Mouse (Mus musculus) thymus, postnatal 36 days (tissue): Measurements from ENCODE around the gene Dhrs11.
A peak's percentile ranks its signal among the peaks of the same experiment; 100 is the strongest.
"Not testable (repeated sequence)": the region's sequence is repeated elsewhere in the genome, so short reads cannot be mapped to it uniquely, and the experiment has no call there.

Source experiments
- DNase-seq, 2 experiments: peaks; one replicate each; pipeline ENCODE4 v3.0.0; 2022; ENCODE audit warnings: mixed read lengths in 2 of 2

Gene Dhrs11

DNA sequence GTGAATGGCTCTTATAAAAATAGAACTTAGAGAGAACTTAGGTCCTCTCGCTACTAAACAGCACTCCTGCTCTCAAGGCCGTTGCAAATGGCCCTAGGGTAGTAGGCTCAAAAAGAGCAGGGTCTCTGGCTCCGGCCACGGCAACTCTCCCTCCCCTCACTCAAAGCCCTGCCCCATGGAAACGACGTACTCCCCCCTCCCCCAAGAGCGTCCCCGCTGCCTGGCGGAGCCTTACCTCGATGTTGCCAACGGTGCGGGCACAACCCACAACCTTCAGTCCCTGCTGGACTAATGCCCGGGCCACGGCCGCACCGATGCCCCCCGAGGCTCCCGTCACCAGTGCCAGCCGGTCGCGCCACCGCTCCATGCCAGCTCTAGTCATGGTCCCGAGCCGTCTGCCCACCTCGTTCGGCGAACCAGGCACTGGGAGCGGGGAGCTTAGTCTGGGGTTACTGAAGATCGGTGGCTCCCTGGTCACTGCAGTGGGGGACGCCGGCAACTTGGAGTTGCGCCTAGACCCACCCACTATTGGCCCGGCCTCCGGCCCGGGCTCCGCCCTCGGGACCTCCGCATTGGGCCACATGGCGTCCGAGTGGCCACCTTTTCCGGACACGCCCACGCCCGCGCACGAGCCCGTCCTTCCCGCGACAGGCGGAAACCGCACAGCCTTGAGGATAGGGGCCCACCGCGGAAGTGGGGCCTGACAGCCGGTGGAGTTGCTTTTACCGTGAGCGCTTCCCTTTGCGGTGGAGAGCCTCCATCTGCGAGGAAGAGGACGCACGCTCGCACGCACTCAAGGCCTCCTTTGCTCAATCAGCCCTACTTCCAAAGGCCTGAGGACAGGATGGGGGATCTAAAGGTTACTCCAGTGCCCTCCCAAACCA lies at the start of gene Dhrs11:
Gene Dhrs11, minus strand, starts transcription at position 479 of the 884 bp plus-strand sequence.
- DNase-seq: peak; percentile 78 to 82

DNA sequence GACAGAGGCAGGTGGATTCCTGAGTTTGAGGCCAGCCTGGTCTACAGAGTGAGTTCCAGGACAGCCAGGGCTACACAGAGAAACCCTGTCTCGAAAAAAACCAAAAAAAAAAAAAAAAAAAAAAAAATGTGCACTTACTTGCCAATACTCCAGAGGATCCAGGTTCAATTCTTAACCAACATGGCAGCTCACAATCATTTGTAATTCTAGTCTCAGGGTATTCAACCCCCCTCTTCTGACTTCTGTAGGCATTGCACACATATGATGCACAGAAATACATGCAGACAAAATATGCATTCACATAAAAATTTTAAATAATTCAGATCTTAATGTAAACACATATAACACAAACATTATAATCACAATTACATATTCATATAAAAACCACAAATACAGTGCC lies 47.2 kb upstream of the Dhrs11 start:
- not testable (repeated sequence) for DNase-seq

DNA sequence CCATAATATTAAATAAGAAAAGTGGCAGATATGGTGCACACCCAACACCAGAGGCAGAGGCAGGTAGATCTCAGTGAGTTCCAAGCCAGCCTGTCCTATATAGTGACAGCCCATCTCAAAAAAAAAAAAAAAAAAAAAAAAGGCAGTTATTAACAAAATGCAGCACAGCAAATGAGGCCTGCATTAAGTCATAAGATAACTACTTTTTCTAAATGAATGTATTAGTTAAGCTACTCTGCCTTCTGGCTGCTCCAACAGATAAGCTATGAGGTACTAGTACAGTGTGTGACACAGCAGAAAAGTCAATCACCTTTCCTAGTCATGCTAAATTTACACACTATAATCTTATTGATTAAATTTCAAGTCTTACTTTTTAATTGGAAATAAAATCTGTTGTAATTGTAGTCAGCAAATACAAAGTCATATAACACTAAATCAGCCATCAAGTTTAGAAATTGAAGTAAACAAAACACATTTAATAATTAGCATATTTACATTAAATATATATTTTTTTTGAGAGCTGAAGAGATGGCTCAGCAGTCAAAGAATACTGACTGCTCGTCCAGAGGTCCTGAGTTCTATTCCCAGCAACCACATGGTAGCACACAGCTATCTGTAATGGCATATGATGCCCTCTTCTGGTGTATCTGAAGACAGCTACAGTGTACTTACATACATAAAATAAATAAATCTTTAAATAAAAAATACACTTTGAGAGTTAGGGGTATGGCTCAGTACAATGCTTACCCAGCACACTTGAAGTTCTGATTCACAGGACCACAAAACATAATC lies 44.4 kb upstream of the Dhrs11 start:
- DNase-seq: no peak

DNA sequence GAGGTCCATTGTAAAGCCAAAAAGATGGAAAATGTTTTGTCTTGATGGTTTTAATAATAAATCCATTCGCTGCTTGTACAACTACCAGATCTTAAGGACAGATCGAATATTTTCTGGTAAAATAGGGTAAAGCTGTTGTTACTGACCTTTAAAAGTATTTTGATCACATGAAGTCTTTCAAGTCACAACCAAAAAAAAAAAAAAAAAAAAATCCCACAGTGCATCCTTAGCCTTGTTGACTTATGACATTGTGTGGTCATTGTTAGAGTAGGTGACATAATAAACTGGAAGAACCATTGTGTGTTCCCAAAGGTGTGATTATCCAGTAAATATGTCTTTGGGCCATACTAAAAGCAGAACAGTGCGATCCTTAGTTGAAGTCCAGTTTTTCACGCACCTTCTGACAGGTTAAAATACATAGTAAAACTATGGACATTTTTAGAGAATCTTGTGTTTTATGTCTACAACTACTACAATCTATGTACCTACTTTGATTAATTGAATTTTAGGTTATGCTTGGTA lies 42.8 kb upstream of the Dhrs11 start:
- no peak for DNase-seq

DNA sequence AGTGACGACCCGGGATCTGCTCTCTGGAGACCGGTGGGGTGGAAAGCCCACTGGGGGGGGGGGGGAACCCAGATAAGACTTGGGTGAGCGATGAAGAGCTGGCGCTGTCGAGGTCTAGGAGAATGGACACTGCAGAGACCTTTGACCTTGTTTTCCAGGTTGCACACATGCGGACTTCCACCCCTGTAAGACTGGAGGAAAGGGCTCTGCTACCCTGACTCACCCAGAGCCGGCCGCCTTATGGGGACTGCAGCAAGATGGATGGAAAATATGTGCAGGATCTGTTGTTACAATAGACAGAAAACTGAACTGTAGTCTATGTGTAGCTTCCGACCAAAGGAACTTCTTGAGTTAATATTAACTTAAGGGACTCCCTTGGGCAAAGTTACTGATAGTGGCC lies 42.3 kb upstream of the Dhrs11 start:
- DNase-seq: no peak

DNA sequence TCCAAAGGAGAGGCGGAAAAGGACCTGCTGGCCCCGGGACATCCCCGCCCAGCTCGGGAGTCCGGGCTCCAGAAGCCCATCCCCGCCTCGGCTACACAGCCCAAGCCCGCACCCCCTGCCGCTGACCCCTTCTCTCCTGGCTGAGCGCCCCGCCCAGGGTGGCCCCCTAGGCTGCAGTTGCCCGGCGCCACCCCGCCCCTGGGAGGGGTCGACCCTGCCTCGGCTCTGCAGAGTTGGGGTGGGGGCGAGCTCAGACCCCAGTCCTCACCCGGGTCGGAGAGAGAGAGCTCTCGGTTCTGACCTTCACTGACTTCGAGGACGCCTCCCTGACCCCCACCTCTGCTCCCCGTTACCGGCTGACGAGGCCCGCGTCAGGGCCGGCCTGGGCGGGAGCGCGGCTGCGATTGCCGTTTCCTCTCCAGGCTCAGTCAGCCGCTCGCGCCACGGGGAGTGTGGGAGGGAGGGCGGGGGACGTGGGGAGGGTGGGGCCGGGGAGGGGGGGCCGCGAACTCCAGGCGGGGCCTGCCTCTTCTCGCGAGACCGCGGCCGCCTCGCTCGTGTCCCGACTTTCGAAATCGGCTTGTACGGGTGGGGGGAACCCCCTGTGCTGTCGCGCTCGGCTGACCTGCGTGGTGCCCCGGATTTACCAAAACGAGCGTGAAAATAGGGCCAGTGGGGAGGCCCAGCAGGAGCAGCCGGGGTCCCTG lies 41.7 kb upstream of the Dhrs11 start, which contains the start of gene Ggnbp2:
Gene Ggnbp2, minus strand, starts transcription at position 481 of the 707 bp plus-strand sequence.
- peak; percentile 93 to 95 for DNase-seq

DNA sequence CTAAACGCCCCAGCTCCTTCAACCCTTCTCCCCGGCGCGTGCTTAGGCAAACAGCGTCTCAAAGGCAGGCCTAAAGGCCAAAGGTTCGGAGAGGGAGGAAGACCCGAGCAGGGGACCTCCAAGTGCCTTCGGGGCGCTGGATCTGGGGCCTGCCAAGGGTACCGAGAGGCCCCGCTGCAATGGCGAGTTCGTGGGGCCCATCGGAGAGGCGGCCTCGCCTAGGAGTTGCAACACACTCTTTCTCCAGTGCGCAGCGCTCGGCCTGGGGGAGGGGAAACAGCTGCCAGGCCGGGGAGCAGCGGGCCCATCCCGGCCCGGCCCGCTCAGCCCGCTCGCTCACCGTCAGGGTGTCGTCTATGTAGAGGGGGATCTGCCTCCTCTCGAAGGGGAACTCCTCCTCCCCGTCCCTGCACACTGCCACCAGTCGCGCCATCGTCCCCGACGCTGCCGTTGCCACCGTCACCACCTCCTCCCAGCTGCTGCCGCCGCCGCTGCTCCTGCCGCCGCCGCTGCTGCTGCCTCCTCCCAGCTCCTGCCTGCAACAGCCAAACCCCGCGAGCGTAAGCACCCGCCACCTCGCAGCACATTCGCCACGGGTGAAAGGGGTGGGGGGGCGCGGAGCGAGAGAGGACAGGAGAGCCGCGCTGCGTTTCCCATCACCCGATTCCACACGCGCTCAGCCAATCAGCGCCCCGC lies 40.9 kb upstream of the Dhrs11 start:
- DNase-seq: peak; percentile 95 to 97

DNA sequence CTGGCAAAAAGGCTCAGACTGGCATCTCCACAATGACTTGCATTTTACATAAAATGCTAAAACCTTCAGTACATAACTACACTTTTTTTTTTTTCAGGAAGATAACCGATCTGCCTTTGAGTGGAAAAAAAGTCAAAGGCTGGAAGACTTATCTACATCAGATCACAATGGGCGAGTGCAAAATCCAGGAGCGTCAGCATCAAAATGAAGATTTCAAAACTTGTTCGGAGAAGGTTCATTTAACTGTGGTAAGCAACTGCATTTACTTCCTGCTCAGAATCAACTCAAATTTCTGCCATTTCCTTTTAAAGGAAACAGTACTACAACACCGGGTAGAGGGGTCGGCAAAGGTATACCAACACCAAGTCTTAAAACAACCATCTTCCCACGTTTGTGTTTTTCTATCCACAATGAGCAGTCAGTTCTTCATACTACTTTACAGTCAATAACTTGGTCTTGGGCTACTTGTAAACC lies 40.0 kb upstream of the Dhrs11 start:
- no peak for DNase-seq

DNA sequence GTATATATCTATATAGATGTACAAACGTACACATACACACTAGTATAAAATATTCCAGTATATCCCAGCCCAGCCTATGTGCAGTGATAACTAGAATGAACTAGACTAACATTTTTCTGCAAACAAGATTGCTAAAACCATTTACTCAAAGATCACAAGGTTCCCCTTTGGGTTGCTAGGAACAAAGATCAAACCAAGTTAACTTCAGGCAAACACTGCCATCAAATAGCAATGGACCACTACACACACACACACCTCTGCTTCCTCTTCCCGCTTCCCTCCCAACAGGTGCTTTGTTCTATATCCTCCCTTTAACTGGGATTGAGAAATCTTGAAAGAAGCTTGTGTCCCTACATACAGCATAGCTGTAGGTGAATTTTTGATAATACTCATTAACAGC lies 38.8 kb upstream of the Dhrs11 start:
- DNase-seq: no peak

DNA sequence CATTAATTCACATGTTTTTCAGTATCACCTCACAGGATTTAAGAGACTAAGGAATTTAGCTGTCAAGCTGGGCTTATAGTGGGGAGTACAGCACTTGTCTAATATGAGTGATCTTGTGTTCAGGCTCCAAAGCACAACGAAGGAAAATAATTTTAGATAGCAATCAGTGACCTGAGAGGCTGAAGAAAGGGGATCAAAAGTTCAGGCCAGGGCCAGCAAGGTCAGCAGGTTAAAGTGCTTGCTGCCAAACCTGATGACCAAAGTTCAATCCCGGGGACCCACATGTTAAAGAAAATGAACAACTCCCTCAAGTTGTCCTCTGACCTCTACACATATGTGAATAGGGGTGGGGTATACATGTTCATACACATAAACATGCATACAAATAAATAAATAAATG lies 36.5 kb upstream of the Dhrs11 start:
- DNase-seq: no peak

DNA sequence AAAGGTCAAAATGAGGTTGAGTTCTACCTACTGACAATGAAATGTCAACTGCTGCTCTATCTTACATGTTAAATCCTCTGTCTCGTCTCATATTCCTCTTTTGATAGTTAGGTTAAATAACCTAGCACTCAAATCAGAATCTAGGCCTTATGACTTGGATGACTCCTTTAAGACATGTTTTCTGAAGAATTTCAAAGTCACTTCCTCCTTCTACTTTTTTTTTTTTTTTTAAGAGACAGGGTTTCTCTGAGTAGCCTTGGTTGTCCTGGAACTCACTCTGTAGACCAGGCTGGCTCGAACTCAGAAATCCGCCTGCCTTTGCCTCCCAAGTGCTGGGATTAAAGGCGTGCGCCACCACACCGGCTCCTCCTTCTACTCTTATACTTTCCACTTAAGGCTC lies 26.5 kb upstream of the Dhrs11 start:
- DNase-seq: no peak

DNA sequence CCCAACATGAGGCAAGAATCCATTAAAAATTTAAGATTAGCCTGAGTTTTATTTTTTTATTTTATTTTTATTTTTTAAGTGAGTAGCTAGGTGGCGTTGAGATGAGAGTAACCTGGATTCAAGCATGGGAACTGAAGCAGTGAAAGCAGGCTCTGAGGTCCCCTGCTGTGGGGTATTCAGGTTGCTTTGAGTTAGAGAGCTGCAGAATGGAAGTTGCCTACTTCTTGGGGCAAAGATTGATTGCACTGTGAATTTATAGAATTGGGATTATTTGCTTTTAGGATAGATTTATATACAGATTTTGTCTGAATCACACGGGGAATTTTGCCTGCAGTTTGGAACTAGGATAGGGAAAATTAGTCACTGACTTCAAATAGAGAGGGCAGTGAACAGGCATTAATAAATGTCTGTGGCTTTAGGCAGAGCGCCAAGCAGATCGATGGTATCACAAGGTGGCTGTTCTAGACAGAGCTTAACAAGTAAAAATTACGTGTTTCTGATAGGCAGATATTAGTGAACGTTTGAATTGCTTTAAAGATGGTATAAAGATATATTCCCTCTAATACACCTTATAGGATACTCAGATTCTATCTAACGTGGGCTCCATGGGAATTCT lies 18.8 kb upstream of the Dhrs11 start:
- DNase-seq: no peak

DNA sequence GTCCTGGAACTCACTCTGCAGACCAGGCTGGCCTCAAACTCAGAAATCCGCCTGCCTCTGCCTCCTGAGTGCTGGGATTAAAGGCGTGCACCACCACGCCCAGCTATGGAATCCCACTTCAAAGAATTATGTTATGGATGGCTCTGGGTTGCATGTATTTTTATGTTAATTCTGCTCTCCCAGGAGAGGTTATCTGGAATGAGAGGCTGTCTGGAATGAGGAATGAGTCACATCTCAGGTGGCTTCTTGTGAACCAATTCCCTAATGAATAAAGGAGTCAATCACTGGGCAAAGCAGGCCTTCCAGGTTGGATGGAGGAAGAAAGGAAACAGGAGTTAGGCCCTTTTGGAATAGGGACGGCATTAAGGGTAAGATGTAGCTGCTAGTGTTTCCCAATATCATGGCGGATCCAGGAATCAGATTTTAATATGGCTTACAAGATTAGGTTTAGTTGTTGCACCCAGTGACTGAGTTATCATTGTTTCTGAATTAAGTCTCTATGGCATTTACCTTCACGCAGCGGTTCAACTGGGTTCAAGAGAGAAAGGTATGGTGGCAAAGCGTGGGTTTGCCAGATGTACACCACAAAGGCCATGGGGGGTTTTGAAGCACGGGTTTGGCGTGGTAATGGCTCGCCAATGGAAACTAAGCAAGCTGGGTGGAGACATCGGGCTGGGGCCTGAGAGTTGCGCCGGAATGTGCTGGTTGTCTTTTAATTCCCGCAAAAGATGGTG lies 18.1 kb upstream of the Dhrs11 start:
- no peak for DNase-seq

DNA sequence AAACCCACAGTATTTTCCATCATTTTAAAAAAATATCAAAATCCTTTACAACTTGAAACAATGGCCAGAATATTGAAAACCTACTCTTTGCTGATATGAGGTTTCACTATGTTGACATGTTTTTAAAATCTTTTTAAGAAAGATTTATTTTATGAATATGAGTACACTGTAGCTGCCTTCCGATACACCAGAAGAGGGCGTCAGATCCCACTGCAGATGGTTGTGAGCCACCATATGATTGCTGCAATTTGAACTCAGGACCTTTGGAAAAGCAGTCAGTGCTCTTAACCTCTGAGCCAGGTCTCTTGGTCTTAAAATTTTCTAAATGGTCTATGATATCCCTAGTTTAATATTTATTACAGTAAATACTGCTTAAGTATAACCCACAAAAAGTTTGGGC lies 10.5 kb upstream of the Dhrs11 start:
- no peak for DNase-seq

DNA sequence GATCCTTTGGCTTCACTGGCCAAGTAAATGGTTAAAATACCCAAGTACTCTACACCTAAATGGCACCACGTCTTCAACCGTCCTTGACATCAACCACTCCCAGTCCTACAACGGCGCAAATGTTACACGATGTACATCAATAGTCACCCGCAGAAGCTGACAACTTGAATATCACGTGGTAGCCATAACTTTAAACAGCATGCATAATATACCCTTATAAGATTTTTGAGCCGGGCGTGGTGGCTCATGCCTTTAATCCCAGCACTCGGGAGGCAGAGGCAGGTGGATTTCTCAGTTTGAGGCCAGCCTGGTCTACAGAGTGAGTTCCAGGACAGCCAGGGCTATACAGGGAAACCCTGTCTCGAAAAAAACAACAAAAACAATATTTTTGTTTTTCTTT lies 701 bp upstream of the Dhrs11 start:
- not testable (repeated sequence) for DNase-seq

DNA sequence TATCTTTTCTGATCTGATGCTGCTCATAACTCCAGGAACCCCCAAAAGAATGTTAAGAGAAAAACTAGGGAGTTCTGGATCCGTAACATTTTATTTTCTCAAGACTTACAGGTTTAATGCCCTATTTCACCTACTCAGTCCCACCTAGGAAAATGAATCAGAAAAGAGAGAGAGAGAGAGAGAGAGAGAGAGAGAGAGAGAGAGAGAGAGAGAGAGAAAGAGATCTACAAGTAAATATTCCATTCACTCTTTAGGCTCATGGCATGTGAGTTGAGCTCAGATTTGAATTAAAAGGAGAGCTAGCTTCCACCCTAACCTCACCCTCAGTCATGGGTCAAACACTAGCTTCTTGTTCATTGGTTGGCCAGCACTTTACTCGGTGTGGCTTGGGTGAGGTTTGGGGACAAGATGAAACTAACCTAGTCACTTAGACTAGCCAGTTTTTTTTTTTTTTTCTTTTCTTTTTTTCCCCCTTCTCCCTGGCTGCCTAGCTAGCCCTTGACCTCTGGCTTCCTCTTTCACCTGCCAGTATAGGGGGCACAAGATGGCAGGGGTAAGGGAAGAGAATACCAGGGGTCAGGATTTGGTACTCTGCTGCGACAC lies 792 bp downstream of the Dhrs11 start:
- no peak for DNase-seq

DNA sequence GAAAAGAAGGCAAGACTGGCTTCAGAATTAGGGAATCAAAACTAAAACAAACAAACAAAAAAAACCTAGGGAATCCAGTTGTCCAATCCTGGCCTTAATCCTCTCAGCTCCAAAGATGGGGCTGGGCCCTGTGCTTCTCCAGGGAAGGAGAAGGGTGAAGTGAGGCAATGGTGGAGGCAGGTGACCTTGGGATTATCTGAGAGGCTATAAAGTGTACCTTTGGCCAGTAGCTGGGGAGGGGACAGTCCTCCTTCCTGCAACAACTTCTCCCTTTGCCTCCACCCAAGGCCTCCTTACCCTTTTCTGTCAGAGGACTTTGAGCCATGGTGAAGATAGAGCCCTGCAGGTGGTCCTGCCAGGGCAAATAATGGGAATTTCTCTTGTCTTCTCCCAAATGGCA lies 1.3 kb downstream of the Dhrs11 start:
- no peak for DNase-seq

DNA sequence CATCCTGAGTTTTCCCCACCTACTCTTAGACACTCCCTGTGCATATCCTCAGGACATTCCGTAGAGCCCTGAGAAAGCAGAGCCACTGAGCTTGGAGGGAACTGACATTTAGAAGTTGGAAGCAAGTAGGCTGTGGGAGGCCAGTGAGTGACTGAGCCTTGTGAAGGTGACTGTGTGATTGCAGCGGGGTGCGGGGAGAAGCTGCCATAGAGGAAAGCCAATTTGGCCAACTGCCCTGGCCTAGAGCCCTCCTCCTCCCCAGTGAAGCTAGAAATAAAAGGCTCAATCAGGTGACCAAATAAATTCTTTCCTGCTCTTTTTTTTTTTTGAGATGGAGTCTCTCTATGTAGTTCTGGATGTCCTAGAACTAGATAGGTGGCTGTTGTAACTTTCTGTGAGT lies 2.6 kb downstream of the Dhrs11 start:
- DNase-seq: no peak

DNA sequence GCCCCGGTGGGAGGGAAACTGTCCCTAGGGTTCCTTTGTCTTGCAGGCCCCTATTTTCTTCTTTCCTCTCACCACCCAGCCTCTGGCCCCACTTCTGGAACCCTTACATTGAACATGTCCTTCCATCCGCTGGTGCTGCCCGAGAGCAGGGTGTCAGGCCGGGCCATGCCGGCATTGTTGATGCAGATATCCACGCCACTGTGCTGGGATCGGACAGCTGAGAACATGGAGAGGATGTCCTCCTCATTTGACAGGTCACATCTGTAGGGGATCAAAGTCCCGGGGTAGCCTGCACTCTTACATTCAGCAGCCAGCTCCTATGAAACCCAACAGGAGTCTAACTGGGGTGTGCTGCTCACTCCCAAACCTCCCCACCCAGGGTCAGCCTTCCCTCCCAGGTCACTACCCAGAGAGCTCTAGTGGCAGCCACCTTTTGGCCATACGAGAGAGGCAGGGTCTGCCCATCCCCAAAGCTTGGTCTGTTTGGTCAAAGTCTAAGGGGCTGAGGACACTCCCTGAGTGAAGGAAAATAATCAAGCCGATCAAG lies 3.5 kb downstream of the Dhrs11 start:
- no peak for DNase-seq

DNA sequence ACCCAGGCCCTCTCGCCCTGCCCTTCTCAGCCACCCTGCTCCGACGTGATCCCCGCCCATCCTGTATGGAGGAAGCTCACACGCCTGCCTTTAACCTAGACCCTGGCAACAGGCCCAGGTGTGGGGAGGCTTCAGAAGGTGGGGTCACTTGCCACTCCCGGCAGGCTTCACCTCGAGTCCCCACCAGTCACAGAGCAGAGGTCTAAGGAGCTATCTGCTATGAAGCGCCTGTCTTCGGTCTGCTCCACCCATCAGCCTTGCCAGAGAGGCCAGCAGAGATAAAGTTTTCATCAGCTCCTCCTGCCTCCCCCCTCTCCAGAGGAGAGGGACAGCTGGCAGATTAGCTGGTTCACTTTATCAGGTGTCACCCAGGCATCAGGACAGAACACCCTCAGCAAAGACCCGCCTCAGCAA lies 5.3 kb downstream of the Dhrs11 start:
- DNase-seq: no peak
